Mouse (Mus musculus) cortical plate, adult 2 months (tissue): Measurements from ENCODE around the gene Fkbp1b. TPM values are rescaled to one million over a fixed set of nuclear protein-coding genes. Genes with fewer than 3 reads are reported as not detected.
A peak's percentile ranks its signal among the peaks of the same experiment; 100 is the strongest.

Source experiments
- H3K27ac ChIP-seq: fragments of 200-500 bp; 2 replicates; pipeline ENCODE4 v1.5.1; 2012; ENCODE audit warnings: low read length, control low read depth, inconsistent platforms; ENCODE audit not compliant: insufficient read depth
- H3K4me1 ChIP-seq: fragments of 200-500 bp; 2 replicates; pipeline ENCODE4 v1.6.1; 2011; ENCODE audit warnings: low read length; ENCODE audit not compliant: control insufficient read depth, insufficient read depth
- H3K4me3 ChIP-seq: fragments of 200-500 bp; 2 replicates; pipeline ENCODE4 v1.5.1; 2011; ENCODE audit warnings: mild to moderate bottlenecking, low read length, control low read depth; ENCODE audit not compliant: insufficient read depth
- CTCF ChIP-seq: fragments of 200-500 bp; IDR thresholded peaks from 2 replicates; pipeline ENCODE4 v1.5.1; 2011; ENCODE audit warnings: mild to moderate bottlenecking, control low read depth, low read length; ENCODE audit not compliant: insufficient read depth; ENCODE audit errors: extremely low read depth
- POLR2A ChIP-seq: fragments of 200-500 bp; IDR thresholded peaks from 2 replicates; pipeline ENCODE4 v1.6.1; 2011; ENCODE audit warnings: mild to moderate bottlenecking, low read length, control low read depth; ENCODE audit not compliant: insufficient read depth; ENCODE audit errors: extremely low read depth
- polyA plus RNA-seq: library from polyadenylated mRNA; depleted of rRNA; stranded (reverse); fragments of >200 nt; gene quantifications from 2 replicates; pipeline ENCODE4 v1.2.3, GENCODE M21; 2012

Fkbp1b gene
- polyA plus RNA-seq, 1 experiment: 90.8 TPM

GRCm38 (mm10) chr12:4856160-4856559 lies 14.8 kb upstream of the Fkbp1b start:
- no peaks in the 10 kb centered on the region for H3K4me1 ChIP-seq
- no peak overlapping the region for H3K4me3 ChIP-seq
- TF ChIP-seq CTCF (no peak), POLR2A (no peak)
- H3K27ac ChIP-seq: no peak overlapping the region

- TF ChIP-seq CTCF (no peak), POLR2A (no peak)
- peak overlapping the region; percentile 89 for H3K4me3 ChIP-seq
- H3K4me1 ChIP-seq: no peaks in the 10 kb centered on the region
- no peak overlapping the region for H3K27ac ChIP-seq
These were observed 2.4 kb upstream of the Fkbp1b start for GRCm38 (mm10) chr12:4843741-4844140.

GRCm38 (mm10) chr12:4842890-4843597 lies 1.7 kb upstream of the Fkbp1b start, which contains the start of gene Wdcp:
Gene Wdcp, plus strand, starts transcription at chr12:4843303.
- H3K4me3 ChIP-seq: peak within 1 kb of the TSS; percentile 89
- no peaks in the 10 kb centered on the region for H3K4me1 ChIP-seq
- no peak within 1 kb of the TSS for H3K27ac ChIP-seq
- TF ChIP-seq POLR2A: no peak
- TF ChIP-seq CTCF: no peak

GRCm38 (mm10) chr12:4842456-4842855 lies 1.1 kb upstream of the Fkbp1b start:
- TF ChIP-seq POLR2A (no peak), CTCF (no peak)
- H3K27ac ChIP-seq: no peak overlapping the region
- H3K4me3 ChIP-seq: no peak overlapping the region; the same call in 1 of the 2 replicates
- H3K4me1 ChIP-seq: no peaks in the 10 kb centered on the region

GRCm38 (mm10) chr12:4840741-4841140 lies 650 bp downstream of the Fkbp1b start:
- no peak for TF ChIP-seq POLR2A
- no peak for TF ChIP-seq CTCF
- Histone ChIP-seq H3K4me3 (peak overlapping the region; percentile 50), H3K27ac (no peak overlapping the region)

GRCm38 (mm10) chr12:4840010-4840409 lies 1.4 kb downstream of the Fkbp1b start:
- H3K4me1 ChIP-seq: no peaks in the 10 kb centered on the region
- TF ChIP-seq POLR2A: no peak
- H3K27ac ChIP-seq: no peak overlapping the region
- no peak overlapping the region for H3K4me3 ChIP-seq

More at GRCm38 (mm10) chr12:4840741-4841140, 650 bp downstream of the Fkbp1b start:
- H3K4me1 ChIP-seq: no peaks in the 10 kb centered on the region

- Histone ChIP-seq H3K27ac (no peak overlapping the region), H3K4me3 (no peak overlapping the region)
- TF ChIP-seq POLR2A (no peak), CTCF (no peak)
These were observed 4.4 kb downstream of the Fkbp1b start for GRCm38 (mm10) chr12:4836959-4837358.

GRCm38 (mm10) chr12:4827256-4827655 lies 14.1 kb downstream of the Fkbp1b start:
- TF ChIP-seq CTCF: no peak
- no peak for TF ChIP-seq POLR2A
- Histone ChIP-seq H3K4me1 (no peaks in the 10 kb centered on the region; the same call in 1 of the 2 replicates), H3K4me3 (no peak overlapping the region), H3K27ac (no peak overlapping the region)

More at GRCm38 (mm10) chr12:4836959-4837358, 4.4 kb downstream of the Fkbp1b start:
- no peaks in the 10 kb centered on the region for H3K4me1 ChIP-seq

GRCm38 (mm10) chr12:4817361-4818101 lies 23.9 kb downstream of the Fkbp1b start, which contains the start of gene Sf3b6:
Gene Sf3b6, plus strand, starts transcription at chr12:4817544.
- peak within 1 kb of the TSS; percentile 91 for H3K4me3 ChIP-seq
- H3K27ac ChIP-seq: no peak within 1 kb of the TSS

GRCm38 (mm10) chr12:4816680-4817360 lies 24.6 kb downstream of the Fkbp1b start:
- Histone ChIP-seq H3K27ac (no peak overlapping the region), H3K4me3 (peak overlapping the region; percentile 91), H3K4me1 (peaks cover 4% of the 10 kb centered on the region)
- TF ChIP-seq POLR2A (no peak), CTCF (no peak)

More at GRCm38 (mm10) chr12:4817361-4818101, 23.9 kb downstream of the Fkbp1b start, which contains the start of gene Sf3b6:
- peaks cover 4% of the 10 kb centered on the region for H3K4me1 ChIP-seq
- TF ChIP-seq CTCF: no peak
- peak; percentile 84 for TF ChIP-seq POLR2A
